Mouse (Mus musculus): ENCODE measurements around the gene Npy4r.

DNA sequence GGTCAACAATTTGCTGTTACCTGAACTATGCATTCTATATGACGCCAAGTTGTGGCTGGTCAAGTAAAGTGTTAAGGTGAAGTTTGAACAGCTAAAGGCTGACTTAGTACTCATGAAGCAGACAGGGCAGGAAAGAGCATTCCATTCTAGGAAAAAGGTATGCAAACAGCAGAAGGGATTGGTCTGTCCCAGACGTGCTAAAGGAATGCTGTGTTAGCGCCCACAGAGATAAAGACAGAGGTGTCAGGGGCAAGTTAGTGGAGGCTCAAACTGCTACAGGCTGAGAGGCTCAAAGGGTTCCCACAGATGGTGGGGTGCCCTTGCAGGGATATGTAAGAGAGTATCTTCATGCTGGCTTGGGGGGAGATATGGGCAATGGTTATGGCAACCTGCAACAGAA lies 48.4 kb downstream of the Npy4r start:
- TF ChIP-seq POLR2A (IDR thresholded peaks at IDR 0.05; ENCODE audit: low read depth, low read length): no peak
- TF ChIP-seq CTCF (IDR thresholded peaks at IDR 0.05; ENCODE audit: borderline replicate concordance, insufficient read depth, low read length): no peak

All from embryonic fibroblast, embryonic 13.5 days (primary cell).